Mouse (Mus musculus): Measurements from ENCODE around the gene Rps16. TPM values are rescaled to one million over a fixed set of nuclear protein-coding genes. Genes with fewer than 3 reads are reported as not detected.

The Rps16 gene
- total RNA-seq, 1 experiment from 2014 or later = 700 TPM

Other genes starting within 250 kb of the Rps16 start
- not detected in 2 replicates for gene 9530053A07Rik, start 221.2 kb upstream of the Rps16 start, total RNA-seq (2017)
- 49.8 and 55.4 TPM in 2 replicates for gene Fbl, start 180.9 kb upstream of the Rps16 start, total RNA-seq (2017)
- gene Dyrk1b, start 171.2 kb upstream of the Rps16 start, total RNA-seq (2017) = 11.5 and 13.2 TPM in 2 replicates
- gene Eid2, start 82.8 kb upstream of the Rps16 start, total RNA-seq (2017) = 1.2 TPM in 1 of 2 replicates, not detected in the other
- gene Eid2b, start 72.9 kb upstream of the Rps16 start, total RNA-seq (2017) = 5.0 and 5.9 TPM in 2 replicates
- not detected in 2 replicates for gene Selenov, start 59.5 kb upstream of the Rps16 start, total RNA-seq (2017)
- 0.12 and 0.47 TPM in 2 replicates for gene Dll3, start 48.4 kb upstream of the Rps16 start, total RNA-seq (2017)
- gene Timm50, start 38.6 kb upstream of the Rps16 start, total RNA-seq (2017) = 8.5 and 10.0 TPM in 2 replicates
- 118 and 126 TPM in 2 replicates for gene Supt5, start 11.9 kb upstream of the Rps16 start, total RNA-seq (2017)
- 32.6 and 39.7 TPM in 2 replicates for gene Plekhg2, start 21.9 kb downstream of the Rps16 start, total RNA-seq (2017)
- gene Zfp36, start 29.6 kb downstream of the Rps16 start, total RNA-seq (2017) = 496 and 563 TPM in 2 replicates
- 9.1 and 9.8 TPM in 2 replicates for gene Med29, start 42.1 kb downstream of the Rps16 start, total RNA-seq (2017)
- 218 and 230 TPM in 2 replicates for gene Paf1, start 42.3 kb downstream of the Rps16 start, total RNA-seq (2017)
- gene Gmfg, start 86.8 kb downstream of the Rps16 start, total RNA-seq (2017) = 1,008 and 1,024 TPM in 2 replicates
- gene Lrfn1, start 101.3 kb downstream of the Rps16 start, total RNA-seq (2017) = 0.37 and 0.47 TPM in 2 replicates
- gene Ifnl2, start 159.8 kb downstream of the Rps16 start, total RNA-seq (2017) = not detected in 2 replicates
- gene Ifnl3, start 172.2 kb downstream of the Rps16 start, total RNA-seq (2017) = not detected in 2 replicates
- not detected in 2 replicates for gene Sycn, start 190.2 kb downstream of the Rps16 start, total RNA-seq (2017)
- 0.49 and 0.70 TPM in 2 replicates for gene Nccrp1, start 196.6 kb downstream of the Rps16 start, total RNA-seq (2017)
- 15.2 and 16.8 TPM in 2 replicates for gene Samd4b, start 247.5 kb downstream of the Rps16 start, total RNA-seq (2017)
- 6.6 and 8.8 TPM in 2 replicates for gene Pak4, start 247.5 kb downstream of the Rps16 start, total RNA-seq (2017)